Mouse (Mus musculus) R1 (cell line): Measurements from ENCODE around the gene Fam221b.

ENCODE experiments used
- DNase-seq: peaks from one replicate; pipeline ENCODE4 v3.0.0-alpha.2; 2018; ENCODE audit warnings: low read depth, low spot score

The Fam221b gene

DNA sequence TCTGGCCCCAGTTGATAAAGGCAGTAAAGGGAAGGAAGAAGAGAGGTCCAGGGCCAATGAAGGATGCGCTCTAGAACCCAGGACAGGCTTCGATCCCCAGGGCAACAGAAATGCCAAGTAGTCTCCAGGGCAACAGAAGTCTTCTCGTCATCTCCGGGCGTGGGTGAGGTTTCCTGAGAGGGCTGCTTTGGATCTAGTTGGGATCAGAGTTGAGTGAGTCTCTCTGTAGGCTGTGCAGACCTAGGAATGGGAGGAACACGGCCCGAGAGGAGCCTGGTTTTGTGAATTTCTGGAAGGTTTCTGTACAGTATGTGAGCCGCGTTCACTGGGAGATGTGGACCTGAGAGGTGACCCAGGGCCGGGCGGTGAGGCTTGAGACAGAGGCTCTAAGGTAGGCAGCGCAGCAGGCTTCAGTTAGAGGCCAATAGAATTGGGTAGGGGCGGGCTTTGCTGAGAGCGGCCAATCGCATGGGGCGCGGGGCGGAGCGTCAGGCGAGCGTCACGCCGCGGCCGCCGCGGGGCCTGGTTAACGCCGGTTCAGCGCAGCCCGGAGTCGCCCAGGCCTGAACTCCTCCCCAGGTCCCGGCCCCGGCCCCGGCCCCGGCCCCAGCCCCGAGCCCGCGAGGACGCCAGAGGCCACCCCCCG is at the start of gene Fam221b, which contains the start of gene Tmem8b:
Gene Fam221b (minus strand): TSS at position 364 of the 646 bp plus-strand sequence.
Gene Tmem8b (plus strand): TSS at position 190 of the 646 bp plus-strand sequence.
- peak; percentile 89 for DNase-seq

DNA sequence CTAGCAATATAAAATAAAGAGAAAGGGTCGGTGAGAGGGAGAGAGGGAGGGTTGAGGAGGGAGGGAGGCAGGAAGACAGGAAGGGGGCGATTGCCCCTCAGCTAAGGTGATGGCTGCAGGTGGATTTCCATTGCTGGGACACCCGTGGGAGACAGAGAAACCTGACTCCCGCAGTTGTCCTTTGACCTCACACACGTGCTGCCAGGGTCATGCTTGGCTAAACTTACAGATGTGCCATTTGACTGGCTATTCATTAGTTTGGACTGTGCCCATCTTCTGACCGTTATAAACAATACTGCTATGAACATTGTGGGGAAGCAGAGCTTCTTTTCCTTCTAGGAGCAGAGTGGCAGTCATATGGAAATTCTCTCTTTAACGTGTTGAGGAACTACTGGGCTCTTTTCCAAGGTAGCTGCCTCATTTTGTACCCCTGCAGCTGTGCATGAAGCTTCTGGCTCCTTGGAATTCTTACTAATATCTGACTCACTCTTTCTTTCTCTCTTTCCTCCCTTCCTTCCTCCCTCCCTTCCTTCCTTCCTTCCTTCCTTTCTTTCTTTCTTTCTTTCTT is 44.8 kb upstream of the Fam221b start:
- DNase-seq = no peak

DNA sequence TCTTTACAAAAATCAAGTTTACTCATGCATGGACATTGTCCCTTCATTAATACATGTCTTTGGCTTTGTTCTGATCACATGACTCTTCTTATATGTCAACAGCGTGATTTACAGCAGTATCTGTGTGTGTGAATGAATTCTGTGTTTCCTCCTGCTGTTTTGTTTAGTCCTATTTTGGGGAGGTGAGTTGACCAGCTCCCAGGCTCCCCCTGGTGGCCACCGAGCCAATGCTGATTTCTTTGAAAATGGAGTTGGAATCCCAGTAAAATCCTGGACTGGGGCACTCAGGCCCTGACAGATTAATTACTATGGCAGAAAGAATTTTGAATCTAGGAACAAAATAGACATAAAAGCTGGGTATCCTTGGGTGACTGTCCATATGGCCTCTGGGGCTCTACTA is 42.9 kb upstream of the Fam221b start:
- DNase-seq = peak; percentile 65

DNA sequence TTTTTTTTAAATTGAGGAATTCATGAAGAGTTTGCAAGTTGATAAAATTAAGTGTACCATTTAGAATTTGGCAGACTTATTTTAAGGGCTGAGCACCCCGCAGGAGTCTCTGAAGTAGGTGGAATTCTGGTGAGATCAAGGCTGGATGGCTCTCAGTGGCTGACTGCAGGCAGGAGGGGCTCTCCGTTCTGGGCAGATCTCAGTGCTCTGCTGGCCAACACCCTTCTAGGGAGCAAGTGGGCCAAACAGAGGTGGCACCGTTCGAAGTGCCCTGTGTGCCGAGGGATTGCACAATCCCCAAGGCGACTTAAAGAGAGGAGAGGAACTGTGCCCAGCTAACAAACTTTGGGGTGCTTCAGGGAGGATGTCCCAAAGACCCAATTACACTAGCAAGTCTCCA is 40.9 kb upstream of the Fam221b start, which contains the start of gene Olfr71:
Gene Olfr71 (minus strand): TSS at position 387 of the 400 bp plus-strand sequence.
- DNase-seq = no peak

DNA sequence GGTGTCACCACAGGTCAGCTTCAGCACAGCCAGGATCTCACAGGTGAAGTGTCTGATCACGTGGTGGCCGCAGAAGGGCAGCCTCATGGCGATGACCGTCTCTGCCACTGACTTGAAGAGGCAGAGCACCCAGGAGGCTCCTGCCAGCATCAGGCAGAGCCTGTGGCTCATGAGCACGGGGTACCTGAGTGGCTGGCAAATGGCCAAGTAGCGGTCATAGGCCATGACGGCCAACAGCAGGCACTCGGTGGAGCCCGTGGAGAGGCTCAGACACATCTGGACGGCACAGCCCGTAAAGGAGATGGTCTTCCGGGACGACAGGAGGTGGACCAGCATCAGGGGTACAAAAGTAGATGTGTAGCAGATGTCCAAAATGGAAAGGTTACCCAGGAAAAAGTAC is 37.0 kb upstream of the Fam221b start:
- no peak for DNase-seq

DNA sequence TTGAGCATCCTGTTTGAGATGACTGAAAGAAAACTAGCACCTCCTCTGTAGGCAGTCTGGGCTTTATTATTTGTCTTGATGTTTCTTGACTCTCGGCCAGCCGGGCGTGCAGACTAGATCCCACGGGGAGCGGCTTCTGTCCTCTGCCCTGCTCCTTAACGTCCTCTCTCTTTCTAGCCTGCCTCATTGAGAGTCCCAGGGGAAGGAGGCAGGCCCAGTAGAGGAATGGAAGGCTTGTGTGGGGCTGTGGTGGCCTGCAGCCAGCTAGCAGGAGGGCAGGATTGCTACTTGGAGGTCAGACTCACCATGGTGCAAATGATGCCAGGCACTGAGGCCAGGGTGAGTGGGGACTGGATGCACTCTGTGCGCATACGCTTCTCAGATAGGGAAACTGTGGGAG is 34.9 kb upstream of the Fam221b start:
- DNase-seq = no peak

DNA sequence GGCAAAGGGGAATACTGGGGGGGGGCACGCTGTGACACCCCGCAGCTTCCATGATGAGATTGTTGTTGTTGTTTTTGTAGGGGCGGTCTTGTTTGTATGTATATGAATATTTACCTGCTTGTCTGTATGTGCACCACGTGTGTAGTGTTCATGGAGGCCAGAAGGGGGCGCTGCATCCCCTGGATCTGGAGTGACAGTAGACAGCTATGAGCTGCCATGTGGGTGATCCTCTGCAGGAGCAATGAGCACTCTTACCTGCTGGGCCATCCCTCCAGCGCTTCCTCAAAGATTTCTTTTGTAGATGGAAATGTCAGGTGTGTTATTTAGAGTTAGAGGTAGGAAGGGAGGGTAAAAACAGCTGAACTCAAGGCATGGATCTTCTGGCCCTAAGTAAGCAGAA is 34.5 kb upstream of the Fam221b start:
- DNase-seq = peak; percentile 80

DNA sequence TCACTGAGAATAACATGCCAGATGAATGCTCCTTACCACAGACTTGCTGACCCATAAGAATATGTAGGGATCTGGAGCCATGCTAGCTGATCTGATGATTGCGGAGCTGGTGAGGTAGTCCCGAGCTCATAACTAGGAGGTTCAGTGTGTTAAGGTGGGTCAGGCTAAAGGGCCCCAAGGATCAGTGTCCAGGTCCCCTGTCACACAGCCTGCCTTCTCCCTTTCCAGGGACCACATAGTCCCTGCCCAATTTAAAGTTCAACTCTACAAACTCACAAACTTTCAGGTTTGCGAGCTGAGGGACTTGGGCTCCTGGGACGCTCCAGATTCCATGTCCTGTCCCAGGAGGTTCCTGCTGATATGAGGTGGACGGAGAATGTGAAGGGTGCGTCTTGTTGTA is 31.8 kb upstream of the Fam221b start, which contains the start of gene Olfr70:
Gene Olfr70 (minus strand): TSS at position 101 of the 400 bp plus-strand sequence.
- no peak for DNase-seq

DNA sequence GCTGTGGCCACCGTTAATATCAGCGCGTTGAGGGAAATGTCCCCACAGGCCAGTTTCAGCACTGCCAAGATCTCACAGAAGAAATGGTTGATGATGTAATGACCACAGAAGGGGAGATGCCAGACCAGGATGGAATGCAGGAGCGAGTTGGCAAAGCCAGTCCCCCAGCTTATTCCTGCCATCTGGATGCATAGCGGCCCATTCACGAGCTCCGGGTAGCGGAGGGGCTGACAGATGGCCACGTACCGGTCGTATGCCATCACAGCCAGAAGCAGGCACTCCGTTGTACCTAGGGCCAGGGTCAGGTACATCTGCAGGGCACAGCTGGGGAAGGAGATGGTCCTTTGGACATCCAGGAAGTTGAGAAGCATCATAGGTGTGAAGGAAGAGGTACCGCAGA is 27.6 kb upstream of the Fam221b start:
- no peak for DNase-seq

DNA sequence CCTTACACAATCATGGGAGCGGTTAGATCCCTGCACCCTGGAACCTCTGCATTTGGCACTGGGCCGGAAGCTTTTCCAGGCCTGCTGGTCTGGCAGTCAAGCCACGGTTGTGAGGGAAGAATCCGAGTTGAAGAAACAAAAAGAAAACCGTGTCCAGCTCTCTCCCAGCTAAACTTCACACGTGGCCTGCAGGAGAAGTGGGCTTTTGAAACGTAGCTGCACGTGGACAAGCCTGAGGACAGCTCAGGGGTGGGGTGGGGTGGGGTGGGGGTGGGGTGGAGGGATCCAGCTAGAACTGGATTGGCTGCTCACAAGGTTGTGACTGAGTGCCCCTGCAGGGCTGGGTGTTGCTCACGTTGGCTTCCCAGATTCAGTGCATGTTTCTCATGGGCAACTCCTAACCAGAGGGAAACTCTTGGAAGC is 26.3 kb upstream of the Fam221b start:
- DNase-seq = no peak

DNA sequence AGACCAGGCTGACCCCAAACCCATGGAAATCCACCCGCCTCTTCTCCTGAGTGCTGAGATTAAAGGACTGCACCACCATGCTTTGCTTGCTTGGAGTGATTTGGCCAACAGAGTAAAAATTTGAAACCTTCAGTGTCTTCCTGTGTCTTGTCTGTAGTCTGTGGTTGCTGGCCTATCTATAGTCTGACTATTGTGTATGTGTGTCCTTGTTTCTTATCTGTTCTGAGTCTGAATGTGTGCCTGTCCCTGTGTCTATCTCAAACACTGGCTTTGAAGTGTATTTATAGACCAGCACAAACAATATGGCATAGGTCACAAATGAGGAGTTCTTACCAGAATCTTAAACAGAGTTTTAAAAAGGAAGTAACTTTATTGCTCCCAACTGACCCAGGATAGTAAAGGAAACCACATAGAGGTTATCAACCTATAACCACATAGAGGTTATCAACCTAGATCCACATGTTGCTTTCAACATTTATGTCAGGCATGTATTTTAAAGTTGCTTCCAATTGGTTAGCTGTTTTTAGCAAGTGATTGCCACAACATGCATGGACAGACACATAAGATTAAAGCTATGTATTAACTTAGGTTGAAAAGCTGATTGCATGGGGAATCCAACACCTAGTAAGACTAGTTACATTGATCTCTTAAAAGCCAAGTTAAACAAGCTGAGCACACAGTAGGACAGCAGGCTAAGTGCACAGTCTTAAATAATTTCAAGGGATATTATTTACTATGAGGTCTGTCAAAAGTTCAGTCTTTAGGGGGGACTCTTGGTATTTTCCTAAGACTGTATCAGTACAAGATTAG is 25.7 kb upstream of the Fam221b start:
- DNase-seq = no peak

DNA sequence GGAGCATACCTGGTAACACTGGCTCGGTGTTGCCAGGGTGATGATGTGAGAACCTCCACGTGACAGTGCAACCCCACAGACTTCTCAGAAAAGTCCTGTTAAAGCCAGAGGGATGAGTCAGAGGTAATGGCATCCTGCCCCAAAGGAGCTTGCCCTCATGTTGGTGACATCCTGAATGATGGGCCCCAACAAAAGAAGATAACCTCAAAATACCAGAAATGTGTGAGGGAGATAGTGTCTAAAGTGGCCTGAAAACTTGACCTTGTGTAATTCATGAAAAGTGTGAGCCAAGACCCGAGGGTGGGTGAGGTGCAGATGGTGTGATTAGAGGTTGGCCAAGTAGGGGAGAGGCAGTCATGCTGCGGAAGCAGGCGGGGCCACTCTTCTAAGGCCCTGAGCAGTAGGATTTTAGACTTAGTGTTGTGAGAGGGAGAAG is 24.9 kb upstream of the Fam221b start:
- DNase-seq = peak; percentile 25

DNA sequence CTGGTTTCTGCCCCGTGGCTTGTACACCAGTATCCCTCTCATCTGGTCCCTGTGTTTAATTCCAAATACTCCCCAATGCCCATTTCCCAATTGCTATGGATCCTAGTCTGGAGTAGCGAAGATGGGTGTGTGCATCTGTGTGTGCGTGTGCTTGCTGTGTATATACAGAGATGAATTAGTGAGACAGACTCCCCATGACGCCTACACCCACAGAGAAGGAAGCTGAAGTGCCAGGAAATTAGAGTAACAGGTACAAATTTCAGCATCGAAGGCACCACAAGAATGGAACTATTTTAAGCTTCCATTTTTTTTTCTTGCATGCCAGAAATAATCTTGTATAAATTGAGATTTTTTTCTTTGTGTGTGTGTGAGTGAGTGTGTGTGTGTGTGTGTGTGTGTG is 22.1 kb upstream of the Fam221b start:
- no peak for DNase-seq

DNA sequence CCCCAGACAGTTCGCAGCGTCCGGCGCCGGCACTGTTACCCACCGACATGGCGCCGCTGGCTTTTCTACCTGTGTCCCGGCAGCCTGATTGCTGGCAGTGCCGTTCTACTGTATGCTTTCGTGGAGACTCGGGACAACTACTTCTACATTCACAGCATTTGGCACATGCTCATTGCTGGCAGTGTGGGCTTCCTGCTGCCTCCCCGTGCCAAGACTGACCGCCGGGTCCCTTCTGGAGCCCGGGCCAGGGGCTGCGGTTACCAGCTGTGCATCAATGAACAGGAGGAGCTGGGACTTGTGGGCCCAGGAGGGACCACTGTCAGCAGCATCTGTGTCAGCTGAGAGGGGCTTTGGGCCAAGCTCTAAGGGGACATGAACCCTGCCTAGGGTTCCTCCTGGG is 21.1 kb upstream of the Fam221b start:
- no peak for DNase-seq

DNA sequence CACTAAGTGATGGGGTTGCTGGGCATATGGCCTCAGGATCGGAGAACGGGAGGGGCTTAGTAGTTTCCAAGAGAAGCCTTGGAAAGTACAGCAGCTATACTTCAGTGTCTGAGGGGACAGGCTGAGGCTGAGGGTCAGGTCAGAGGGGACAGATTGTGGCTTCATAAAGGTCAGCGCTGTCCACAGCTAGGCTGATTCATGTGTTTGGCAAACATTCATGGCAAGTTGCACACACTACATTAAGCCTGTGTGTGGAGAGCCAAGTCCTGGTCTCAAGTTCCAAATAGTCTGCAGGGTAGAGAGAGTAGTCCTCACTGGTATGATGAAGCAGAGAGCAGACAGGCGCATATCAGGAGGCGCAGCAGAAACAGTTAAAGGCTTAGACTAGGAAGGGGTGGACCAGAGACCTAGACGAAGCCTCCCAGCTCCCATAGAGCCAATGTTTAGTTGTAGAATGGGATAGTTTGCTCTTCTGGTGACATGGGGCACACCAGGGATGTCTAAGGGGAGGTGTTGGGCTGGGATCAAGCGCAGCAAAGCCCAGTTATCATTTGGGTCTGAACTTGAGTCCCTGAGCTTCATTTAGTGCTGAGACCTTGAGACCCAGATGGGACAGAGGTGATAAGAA is 10.6 kb upstream of the Fam221b start:
- no peak for DNase-seq

DNA sequence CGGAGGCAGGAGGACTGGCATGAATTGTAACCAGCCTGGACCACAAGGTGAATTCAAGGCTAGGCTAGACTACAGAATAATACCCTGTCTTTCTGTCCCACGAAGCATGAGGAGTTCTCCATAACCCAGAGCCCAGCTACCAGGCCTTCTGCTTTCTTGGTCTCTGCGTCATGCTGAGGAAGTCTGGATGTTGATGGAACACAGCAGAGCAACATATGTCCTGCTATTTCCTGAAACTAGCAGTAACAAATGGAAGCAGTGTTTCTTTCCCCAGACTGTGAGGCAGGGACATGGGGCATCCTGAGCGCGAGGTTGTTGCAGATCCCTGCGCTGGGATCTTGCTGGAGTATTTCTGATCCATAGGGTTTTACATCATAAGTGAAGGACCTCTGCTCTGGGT is 9.6 kb upstream of the Fam221b start:
- no peak for DNase-seq

DNA sequence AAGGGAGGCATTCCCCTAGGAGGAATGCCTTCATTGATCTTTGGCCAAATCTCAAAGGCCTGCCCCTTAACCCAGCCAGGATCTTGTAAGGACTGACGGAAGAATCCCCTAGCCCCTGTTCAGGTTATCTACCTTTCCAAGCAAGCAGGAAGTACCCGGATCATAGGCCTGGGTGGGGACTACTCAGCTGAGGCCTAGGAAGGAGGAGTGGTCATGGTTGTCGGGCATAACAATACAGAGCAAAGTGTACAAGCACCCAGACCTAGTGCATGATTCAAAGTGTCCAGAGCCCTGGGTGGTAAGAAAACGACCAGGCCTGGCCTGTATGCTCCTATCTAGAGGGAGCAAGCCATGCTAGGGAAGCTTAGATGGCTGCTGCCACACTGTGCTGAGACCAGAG is 6.7 kb upstream of the Fam221b start:
- peak; percentile 46 for DNase-seq

DNA sequence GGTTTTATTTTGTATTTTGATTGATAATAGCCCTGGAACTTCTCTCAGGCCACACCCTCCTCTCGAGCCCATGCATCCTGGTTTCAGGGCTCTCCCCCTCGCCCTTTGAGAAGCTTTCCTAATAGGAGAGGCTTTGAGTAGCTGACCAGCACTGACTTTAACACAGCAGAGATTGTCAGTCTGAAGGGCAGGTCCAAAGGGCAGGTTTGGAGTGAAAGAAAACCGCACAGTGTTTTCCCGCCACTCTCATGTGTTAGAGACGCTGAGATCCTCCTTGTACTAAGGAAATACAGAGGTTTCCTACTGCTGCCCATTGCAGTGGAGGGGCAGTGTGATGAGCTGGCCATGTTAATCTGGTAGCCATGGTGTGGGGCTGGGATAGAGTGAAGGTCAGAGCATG is 6.0 kb upstream of the Fam221b start:
- no peak for DNase-seq

DNA sequence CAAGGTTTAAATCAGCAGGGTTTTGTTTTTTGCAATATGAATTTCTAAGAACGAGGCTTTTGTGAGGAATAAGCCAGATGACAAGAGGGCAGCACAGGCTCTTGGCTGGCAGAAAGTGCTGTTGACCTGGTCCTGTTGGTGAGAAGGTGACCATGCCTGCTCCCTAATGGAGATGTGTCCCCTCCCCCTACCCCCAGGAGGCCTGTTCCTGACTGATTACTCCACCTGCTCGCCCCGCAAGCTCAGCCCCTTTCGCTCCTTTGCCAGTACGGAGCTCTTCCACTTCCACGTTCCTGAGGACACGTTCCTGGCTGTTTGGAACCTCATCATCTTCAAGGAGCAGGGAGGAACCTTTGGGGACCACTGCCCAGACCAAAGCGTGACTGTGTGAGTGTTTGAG is 4.8 kb upstream of the Fam221b start:
- DNase-seq = no peak

DNA sequence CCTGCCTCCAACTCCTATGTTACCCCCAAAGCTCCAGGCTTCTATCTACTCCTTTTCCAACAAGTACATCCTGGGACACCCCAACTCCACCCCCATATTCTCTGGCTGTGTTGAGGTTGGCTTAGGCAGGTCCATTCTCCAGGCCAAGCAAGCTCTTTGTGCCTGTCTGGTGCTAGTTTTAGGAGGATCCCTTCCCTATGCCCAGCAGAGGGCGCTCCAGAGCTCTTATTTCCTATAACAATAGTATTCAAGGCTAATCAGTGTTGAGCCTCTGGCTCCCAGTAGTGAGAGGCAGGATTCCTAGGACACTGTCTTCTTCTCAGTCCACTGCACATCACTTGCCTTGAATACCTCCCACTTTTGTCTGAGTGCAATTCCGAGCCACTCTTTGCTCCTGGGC is 3.1 kb upstream of the Fam221b start:
- DNase-seq = peak; percentile 92

DNA sequence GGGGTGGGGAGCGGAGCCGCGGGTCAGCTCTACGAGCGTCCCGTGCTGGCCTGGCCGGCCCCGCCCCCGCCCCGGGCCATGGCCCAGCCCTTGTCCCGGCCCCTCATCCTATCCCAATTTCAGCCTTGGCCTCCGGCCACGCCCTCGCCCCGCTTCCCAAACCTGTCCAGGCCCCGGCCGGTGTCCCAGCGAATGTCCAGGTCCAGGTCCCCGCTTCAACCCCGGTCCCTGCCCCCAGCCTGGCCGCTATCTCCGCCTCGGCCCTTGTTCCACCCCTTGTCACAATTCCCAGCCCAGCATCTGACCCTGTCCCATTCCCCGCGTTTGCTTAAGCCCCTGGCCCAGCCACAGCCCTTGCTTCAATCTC is 466 bp upstream of the Fam221b start:
- DNase-seq = peak; percentile 70

DNA sequence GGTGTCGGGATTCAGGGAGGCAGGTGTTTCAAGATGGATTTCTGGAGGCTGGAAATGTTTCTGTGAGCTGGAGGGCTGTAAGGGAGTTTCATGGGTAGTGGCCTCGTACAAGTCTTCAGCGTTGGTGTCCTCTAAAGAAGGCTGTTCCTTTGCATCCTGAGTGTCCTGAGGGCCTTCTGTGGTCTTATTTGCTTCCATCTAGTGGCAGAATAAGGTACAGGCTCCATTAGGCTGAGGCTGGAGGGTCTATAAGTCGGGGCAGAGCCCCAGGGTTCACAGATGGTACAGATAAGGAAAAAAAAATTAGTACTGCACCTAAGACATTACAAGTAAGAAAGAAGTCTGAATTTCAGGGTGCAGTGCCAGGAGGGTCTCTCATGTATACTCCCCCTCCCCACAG is 2.5 kb downstream of the Fam221b start:
- DNase-seq = peak; percentile 50
